ENCODE assay signal across 10 mouse cellular contexts in the genomic region with DNA sequence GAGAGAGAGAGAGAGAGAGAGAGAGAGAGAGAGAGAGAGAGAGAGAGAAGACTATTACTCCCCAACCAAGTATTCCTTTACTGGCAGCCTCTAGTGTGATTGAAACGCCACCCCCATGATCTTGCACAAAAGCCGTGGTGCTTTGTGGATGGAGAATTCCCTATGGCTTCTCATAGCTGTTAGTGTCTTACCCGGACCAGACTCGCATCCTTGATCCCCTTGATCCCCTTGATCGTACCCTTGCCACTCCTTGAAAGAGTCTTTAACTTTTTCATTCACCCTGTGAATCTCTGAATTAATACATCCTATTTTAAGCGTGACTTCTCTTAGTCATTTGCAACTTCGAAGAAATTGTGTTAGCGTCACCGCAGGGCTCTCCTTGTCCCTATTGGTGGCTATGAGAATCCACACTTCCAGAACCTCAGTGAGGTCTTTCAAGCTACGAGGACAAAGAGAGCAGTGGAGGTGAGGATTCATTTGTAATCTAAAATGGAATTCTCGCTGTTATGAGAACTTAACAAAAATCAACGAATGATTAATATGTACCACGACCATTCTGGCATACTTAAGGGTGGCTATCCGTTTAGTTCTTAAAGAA. TPM values are rescaled to one million over a fixed set of nuclear protein-coding genes. Genes with fewer than 3 reads are reported as not detected.
DNase-seq lines count a peak whose midpoint lies in the region; ATAC-seq lines count a peak whose summit lies in the region.
"Had no signal": no experiment of that assay in that cellular context is flagged by ENCODE, and none has a peak within 500 bp of the region (broad histone marks: within the 10 kb centered on the region; RNA-seq: fewer than 3 reads in every experiment).

No protein-coding gene starts in this region.

- peaks cover 7% of the 10 kb centered on the region for H3K4me1 ChIP-seq in lung, embryonic 16.5 days (replicated peaks; ENCODE audit: control insufficient read depth, insufficient read depth, low read length)
- H3K4me1 ChIP-seq in forebrain, embryonic 15.5 days, result peaks cover 9% of the 10 kb centered on the region
- no peaks in the 10 kb centered on the region for H3K4me1 ChIP-seq in liver, embryonic 12.5 days
- H3K4me1 ChIP-seq in stomach, embryonic 15.5 days, result no peaks in the 10 kb centered on the region; the same call in 1 of the 2 replicates

- 6% methylated on average over 14 of the region's 14 CpGs for WGBS in lung, embryonic 16.5 days
- 3% methylated on average over 14 of the region's 14 CpGs for WGBS in forebrain, embryonic 15.5 days
- WGBS in liver, embryonic 12.5 days (ENCODE audit: insufficient replicate concordance), result 13% methylated on average over 14 of the region's 14 CpGs
- 7% methylated on average over 14 of the region's 14 CpGs for WGBS in stomach, embryonic 15.5 days

- H3K27ac ChIP-seq in lung, embryonic 16.5 days (ENCODE audit: low read length), result no peak overlapping the region
- no peak overlapping the region for H3K27ac ChIP-seq in forebrain, embryonic 15.5 days (replicated peaks)
- H3K27ac ChIP-seq in liver, embryonic 12.5 days, result no peak overlapping the region
- no peak overlapping the region for H3K27ac ChIP-seq in stomach, embryonic 15.5 days

- no peak for DNase-seq in lung, postnatal 10 days
- DNase-seq in cerebellum, adult 9-11 months, result no peak
- DNase-seq in right cerebral cortex, postnatal 25 days, result no peak
- no peak for DNase-seq in thymus, postnatal 14 days

- ATAC-seq in lung, embryonic 16.5 days (ENCODE audit: low read depth), result 0 out of 2 replicates have a peak, but pooled peaks have one; percentile 34
- peak; percentile 70 for ATAC-seq in forebrain, embryonic 15.5 days (replicated peaks)
- no peak for ATAC-seq in liver, embryonic 12.5 days
- ATAC-seq in stomach, embryonic 15.5 days (ENCODE audit: insufficient read depth, low FRiP score, low read depth), result no peak

- H3K4me3 ChIP-seq in lung, embryonic 16.5 days (ENCODE audit: low read length), result peak overlapping the region; percentile 40
- H3K4me3 ChIP-seq in forebrain, embryonic 15.5 days, result peak overlapping the region; percentile 43
- no peak overlapping the region for H3K4me3 ChIP-seq in liver, embryonic 12.5 days
- peak overlapping the region; percentile 32 for H3K4me3 ChIP-seq in stomach, embryonic 15.5 days (replicated peaks)
- H3K4me3 ChIP-seq: myocyte had no signal

- H3K9me3 ChIP-seq in lung, embryonic 16.5 days (ENCODE audit: control insufficient read depth, low read length), result no peaks in the 10 kb centered on the region
- no peaks in the 10 kb centered on the region for H3K9me3 ChIP-seq in forebrain, embryonic 15.5 days
- H3K9me3 ChIP-seq in liver, embryonic 12.5 days (replicated peaks), result no peaks in the 10 kb centered on the region
- no peaks in the 10 kb centered on the region for H3K9me3 ChIP-seq in stomach, embryonic 15.5 days

- H3K4me2 ChIP-seq in lung, embryonic 16.5 days (ENCODE audit: low read depth, low read length), result peak overlapping the region; percentile 66
- peak overlapping the region; percentile 87 for H3K4me2 ChIP-seq in forebrain, embryonic 15.5 days (replicated peaks)
- H3K4me2 ChIP-seq in liver, embryonic 12.5 days, result peak overlapping the region; percentile 52
- peak overlapping the region; percentile 65 for H3K4me2 ChIP-seq in stomach, embryonic 15.5 days

- no peaks in the 10 kb centered on the region for H3K36me3 ChIP-seq in lung, embryonic 16.5 days (ENCODE audit: control insufficient read depth, insufficient read depth, low read length)
- H3K36me3 ChIP-seq in forebrain, embryonic 15.5 days, result no peaks in the 10 kb centered on the region
- no peaks in the 10 kb centered on the region for H3K36me3 ChIP-seq in liver, embryonic 12.5 days
- no peaks in the 10 kb centered on the region for H3K36me3 ChIP-seq in stomach, embryonic 15.5 days

- no peak overlapping the region for H3K9ac ChIP-seq in lung, embryonic 16.5 days (ENCODE audit: low read length)
- H3K9ac ChIP-seq in forebrain, embryonic 15.5 days (replicated peaks), result peak overlapping the region; percentile 49
- no peak overlapping the region for H3K9ac ChIP-seq in liver, embryonic 12.5 days
- 0 out of 2 replicates have a peak overlapping the region, but pooled peaks have one; percentile 6 for H3K9ac ChIP-seq in stomach, embryonic 15.5 days

- H3K27me3 ChIP-seq in lung, embryonic 16.5 days (ENCODE audit: control insufficient read depth, insufficient read depth, low read depth, low read length), result peaks cover 3% of the 10 kb centered on the region; the same call in 1 of the 2 replicates
- H3K27me3 ChIP-seq in forebrain, embryonic 15.5 days, result no peaks in the 10 kb centered on the region
- peaks cover 11% of the 10 kb centered on the region; the same call in 1 of the 2 replicates for H3K27me3 ChIP-seq in liver, embryonic 12.5 days (replicated peaks)
- H3K27me3 ChIP-seq in stomach, embryonic 15.5 days (replicated peaks), result no peaks in the 10 kb centered on the region

RNA-seq across cellular contexts. Expression of a gene that starts 0.9 kb away (rescaled TPM):
- polyA plus RNA-seq in lung, embryonic 16.5 days (2015; fragmentation: Nextera tagmentation; extraction: Ambion mirVana), result not detected in 2 replicates
- polyA plus RNA-seq in forebrain, embryonic 15.5 days (2015; fragmentation: Nextera tagmentation; extraction: Ambion mirVana), result not detected in 2 replicates
- polyA plus RNA-seq in liver, embryonic 12.5 days (2016; fragmentation: Nextera tagmentation; extraction: Ambion mirVana), result not detected in 2 replicates
- not detected in 2 replicates for polyA plus RNA-seq in stomach, embryonic 15.5 days (2015; fragmentation: Nextera tagmentation; extraction: Ambion mirVana)
- polyA plus RNA-seq: large intestine, adult 2 months; myocyte had no signal

Comparison
In these comparisons a context has a peak if more than half of its experiments do, and no peak if none do; other contexts are left out.
1. ATAC-seq: peak in lung, embryonic 16.5 days (single experiment) and forebrain, embryonic 15.5 days (single experiment); none in liver, embryonic 12.5 days (single experiment) and stomach, embryonic 15.5 days (single experiment).
2. H3K9ac ChIP-seq: peak in forebrain, embryonic 15.5 days (single experiment) and stomach, embryonic 15.5 days (single experiment); none in lung, embryonic 16.5 days (single experiment) and liver, embryonic 12.5 days (single experiment).
3. Peak in every context shown above with its lines, with median percentiles within 50 percentile points of each other: H3K4me2 ChIP-seq.